Mouse (Mus musculus): ENCODE measurements around the gene Rcor1. TPM values are rescaled to one million over a fixed set of nuclear protein-coding genes. Genes with fewer than 3 reads are reported as not detected.

Gene Rcor1
- 10 to 100 TPM; 25.3 to 27.9 TPM for total RNA-seq (2021)

DNA sequence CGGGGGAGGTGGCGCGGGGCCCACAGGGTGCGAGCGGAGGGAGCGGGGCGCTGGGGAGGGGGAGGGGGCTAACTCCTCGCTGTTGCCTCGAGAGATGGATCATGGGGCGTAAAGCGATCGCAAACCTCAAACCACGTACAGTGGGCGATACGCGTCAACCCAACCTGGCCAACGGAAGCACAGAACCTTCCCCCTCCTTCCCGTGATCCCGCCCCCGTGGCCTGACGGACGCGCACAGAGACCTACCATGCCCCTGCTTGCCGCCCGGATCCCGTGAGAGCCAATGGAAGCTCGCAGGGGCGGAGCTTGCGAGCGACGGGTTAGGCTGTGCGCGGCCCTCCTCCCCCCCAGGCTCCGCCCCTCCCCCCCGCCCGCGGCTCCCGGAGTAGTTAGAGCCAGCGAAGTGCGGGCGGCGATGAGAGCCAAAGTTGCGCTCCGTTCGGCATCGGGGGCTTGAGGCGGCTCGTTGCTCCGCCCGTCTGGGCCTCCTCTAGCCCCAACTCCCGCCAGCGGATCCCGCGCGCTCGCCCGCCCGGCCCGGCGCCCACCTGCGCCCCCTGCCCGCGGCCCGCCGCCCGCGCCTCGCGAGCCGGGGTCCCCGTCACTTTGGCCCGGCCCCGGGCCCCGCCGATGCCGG is at the start of gene Rcor1:
Gene Rcor1, plus strand, starts transcription at position 376 of the 637 bp plus-strand sequence.
- DNase-seq = peak; percentile 100
- intact Hi-C loops (cut with DNase I) = no loop called here

DNA sequence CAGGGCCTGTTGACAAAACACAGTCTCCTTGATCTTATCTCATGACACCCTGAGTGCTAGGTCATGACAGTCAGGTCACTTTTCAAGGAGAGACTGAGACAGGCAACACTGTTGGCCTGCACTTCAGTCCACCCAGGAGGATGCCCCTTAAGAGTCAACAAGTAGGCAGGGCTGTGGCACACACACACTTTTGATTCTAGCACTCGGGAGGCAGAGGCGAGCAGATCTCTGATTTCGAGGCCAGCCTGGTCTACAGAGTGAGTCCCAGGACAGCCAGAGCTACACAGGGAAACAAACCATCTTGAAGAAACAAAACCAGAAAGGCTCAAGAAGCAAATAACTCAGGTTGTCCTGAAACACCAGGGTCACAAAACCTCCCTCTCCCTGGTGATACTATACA is 49.7 kb upstream of the Rcor1 start:
- no peak for DNase-seq
- intact Hi-C loops (cut with DNase I) = no loop called here

DNA sequence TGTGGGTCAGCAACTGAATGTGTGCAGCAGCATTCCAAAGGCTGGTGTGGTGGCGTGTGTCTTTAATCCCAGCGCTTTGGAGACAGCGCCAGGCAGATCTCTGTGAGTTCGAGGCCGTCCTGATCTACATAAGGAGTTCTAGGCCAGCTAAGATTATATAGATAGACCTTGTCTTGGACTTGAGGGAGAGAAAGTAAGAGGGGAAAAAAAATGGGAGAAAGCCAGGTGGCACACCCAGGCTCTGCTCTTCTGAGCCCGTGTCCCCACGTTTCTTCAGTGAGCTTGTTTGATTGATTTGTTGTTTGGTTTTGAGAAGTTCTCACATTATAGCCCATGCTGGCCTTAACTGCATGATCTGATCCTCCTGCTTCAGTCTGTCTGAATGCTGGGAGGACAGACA is 48.7 kb upstream of the Rcor1 start:
- intact Hi-C loops (cut with DNase I) = loop anchor here (5.0 to 10.0 kb wide), 2 partner anchors 143 to 576 kb away; no protein-coding TSS in a partner anchor

DNA sequence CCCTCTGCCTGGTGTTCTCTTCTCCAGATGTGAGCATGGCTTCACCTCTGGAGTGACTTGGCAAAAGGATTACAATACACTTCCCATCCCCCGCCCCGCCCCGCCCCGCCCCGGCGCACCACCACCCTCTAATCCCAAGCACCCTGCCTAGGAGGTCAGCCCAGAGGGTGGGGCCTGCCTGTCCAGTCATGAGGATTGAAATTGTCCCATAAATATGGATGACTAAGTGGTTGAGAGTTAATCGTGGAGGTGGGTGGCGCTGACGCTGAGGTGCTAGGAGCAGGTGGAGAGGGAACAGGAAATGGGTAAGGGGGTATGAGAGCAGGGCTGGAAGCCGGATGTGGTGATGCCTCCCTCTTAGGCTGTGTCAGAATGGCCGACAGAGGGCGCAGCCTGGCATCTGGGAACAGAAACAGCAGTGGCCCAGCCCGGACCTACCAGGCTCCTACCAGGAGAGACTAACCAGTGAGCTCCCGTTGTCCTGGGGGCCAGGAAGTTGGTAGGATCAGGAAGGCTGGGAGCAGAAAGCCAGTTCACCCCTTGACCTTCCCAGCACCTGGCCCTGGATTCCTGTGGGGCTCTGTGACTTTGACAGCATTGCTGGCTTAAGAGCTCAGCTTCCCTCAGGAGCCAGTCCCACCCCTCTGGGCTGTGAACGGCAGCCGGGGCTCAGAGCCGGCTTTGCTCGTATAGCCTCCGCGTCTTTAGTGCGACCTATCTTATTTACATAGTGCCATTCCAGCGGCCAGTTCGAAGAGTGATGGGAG is 47.6 kb upstream of the Rcor1 start:
- intact Hi-C loops (cut with DNase I) = loop anchor here (1.0 to 10.0 kb wide), 3 partner anchors 55 to 577 kb away; no protein-coding TSS in a partner anchor
- peak; percentile 74 to 82 for DNase-seq

More for the DNA sequence above, 48.7 kb upstream of the Rcor1 start:
- no peak for DNase-seq

DNA sequence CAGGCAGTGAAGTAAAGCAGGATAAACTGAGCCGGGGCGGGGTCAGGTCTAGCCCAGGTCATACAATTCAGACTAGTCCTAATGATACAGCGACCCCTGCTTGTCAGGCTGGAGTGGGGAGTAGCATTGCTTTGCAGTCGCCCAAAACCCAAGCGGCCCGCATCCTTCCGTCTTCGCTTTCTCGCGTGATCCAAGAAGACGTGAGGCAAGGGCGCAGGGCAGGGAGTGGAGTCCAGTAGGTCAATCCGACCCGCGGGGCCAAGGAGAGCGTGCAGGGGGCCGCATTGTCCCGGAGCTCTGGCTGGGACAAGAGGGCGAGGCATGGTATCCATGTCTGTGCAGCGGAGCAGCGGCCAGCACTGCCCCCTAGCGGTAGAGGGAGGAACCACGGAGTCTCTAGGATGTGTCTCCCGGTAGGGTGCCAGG is 47.0 kb upstream of the Rcor1 start:
- intact Hi-C loops (cut with DNase I) = loop anchor here (1.0 to 10.0 kb wide), 3 partner anchors 56 to 577 kb away; no protein-coding TSS in a partner anchor
- peak; percentile 95 to 97 for DNase-seq

DNA sequence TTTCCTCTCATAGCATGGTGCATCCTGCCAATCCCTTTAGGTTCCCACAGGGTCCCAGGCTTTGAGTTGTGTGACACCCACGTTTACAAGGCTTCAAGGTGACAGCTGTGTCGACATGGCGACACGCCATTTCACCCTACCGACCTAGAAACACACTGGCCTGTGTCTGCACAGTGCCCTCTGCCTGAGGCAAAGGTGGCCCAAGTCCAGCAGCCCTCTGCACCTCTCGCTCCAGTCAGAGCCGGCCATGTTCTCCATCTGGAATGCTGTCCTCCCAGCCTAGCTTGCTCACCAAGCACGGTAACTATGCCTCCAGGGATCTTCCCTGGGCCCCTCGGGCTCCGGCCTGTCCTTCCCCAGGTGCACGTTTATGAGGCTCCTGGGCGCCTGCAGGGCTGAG is 46.4 kb upstream of the Rcor1 start:
- no peak for DNase-seq
- intact Hi-C loops (cut with DNase I) = loop anchor here (1.0 to 10.0 kb wide), 3 partner anchors 56 to 578 kb away; no protein-coding TSS in a partner anchor

DNA sequence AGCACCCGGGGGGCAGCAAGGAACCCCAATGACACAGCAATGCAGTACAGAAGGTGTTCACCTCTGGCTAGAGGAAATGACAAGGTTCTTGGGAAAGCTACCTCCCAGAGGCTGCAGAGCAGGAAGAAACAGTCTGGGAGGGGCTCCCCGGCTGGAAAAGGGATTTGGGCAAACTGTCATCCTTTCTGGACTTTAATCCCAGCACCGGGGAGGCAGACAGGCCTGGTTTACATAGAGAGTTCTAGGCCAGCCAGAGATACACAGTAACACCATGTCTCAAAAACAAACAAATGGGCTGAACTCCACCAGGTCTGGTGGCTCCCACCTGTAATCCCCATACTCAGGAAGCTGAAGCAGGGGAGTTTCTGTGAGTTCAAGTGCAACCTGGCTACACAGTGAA is 45.9 kb upstream of the Rcor1 start:
- intact Hi-C loops (cut with DNase I) = loop anchor here (5.0 to 10.0 kb wide), 2 partner anchors 146 to 578 kb away; no protein-coding TSS in a partner anchor
- no peak for DNase-seq

DNA sequence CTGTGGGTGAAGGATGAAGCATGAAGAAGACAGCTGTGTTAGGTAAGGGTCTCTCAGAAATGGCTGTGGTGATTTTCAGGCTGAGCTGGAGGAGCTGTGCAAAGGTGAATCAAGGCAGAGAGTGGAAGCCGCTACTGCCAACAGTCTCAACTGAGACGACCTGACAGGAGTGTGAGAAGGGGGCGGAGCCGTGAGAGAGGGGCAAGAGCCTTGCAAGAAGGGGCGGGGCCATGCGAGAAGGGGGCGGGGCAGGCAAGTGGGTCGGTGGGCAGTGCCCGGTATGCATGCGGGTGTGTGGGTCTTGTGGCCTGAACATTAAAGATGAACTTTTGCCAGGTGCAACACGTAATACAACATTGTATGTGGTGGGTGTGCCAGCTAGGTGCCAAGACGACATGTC is 44.5 kb upstream of the Rcor1 start:
- no peak for DNase-seq
- intact Hi-C loops (cut with DNase I) = loop anchor here (5.0 to 10.0 kb wide), 2 partner anchors 147 to 580 kb away; no protein-coding TSS in a partner anchor

DNA sequence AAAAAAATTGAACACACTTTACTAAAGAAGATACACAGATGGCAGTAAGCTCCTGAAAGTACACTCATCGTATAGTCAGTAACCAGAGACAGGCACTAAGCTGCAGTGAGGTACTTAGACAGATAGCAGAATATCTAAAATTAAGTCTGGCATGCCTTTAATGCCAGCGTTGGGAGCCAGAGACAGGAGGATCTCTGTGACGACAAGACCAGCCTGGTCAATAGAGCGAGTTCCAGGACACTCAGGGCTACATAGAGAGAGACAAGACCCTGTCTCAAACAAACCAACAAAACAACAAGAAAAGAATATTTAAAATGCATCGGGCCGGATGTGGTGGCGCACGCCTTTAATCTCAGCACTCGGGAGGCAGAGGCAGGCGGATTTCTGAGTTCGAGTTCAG is 41.1 kb upstream of the Rcor1 start:
- no peak for DNase-seq
- intact Hi-C loops (cut with DNase I) = loop anchor here (10.0 kb wide), 1 partner anchor 583 kb away; no protein-coding TSS in a partner anchor

DNA sequence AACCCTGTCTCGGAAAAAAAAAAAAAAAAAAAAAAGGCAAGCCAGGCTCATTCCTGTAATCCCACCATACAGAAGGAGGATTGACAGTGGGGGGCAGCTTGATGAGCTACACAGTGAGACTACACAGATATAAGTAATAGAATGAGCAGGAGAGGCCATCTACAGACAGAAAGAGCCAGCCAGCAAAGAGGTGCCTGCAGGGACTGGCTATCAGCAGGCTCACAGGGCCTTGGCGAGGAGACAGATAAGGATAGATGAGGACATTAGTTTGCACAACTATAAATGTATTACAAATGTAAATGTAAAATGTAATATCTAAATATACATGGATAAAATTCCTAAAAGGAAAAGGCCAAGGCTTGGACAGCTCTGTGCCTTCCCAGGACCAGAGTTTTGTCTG is 39.3 kb upstream of the Rcor1 start:
- intact Hi-C loops (cut with DNase I) = loop anchor here (10.0 kb wide), 1 partner anchor 585 kb away; no protein-coding TSS in a partner anchor
- DNase-seq = no peak

DNA sequence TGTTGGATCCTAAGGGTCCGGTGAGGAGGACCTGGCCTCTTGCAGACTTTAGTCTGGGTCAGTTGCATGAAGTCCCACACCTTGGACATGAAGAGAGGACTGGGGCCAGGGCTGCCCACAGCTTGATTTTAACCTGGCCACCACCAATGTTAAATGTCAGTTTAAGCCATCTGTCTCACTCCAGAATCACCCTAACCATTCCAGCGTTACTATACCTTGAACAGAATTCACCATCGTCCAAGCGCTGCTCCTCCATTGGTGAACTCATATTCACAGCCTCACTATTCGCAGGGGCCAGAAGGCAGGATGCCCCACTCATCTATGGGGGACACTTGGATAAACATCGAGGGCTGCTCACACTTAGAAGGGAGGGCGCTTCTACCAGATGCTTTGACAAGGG is 38.2 kb upstream of the Rcor1 start:
- DNase-seq = no peak
- intact Hi-C loops (cut with DNase I) = no loop called here

DNA sequence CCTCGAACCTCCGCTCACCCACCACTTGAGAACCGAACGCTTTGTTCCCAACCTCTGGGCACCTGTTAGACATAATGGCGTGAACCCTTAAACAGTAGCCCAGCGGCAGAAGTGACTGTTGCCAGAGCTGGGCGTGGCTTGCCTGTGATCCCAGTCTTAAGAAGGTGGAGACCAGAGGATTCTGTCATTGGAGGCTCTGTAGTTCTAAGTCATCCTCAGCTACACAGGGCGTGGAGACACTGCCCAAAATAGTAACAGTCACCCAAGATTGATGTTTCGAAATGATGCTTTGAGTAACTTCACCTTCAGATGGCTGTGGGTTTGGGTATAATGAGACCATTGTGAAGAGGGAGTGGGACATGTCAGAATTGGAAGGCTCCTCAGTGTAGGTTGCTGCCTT is 35.0 kb upstream of the Rcor1 start:
- intact Hi-C loops (cut with DNase I) = no loop called here
- DNase-seq = no peak

DNA sequence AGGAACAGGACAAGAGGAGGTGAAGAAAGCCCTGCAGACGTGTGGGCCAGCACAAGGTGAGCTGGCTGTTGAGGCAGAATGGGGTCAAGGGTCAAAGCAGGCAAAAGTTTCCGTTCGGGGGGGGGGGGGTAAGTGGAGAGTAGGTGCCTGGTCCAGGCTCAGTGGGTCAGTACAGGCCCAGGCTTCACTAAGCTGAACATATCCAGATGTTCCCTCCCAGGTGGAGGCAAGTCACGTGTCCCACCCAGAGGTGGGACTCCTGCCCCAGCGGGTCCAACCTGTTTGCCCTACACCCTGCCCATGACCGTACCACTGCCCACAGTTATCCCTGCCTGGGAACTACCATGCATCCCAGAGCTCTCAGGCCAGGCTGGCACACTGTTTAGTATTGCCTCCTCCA is 33.3 kb upstream of the Rcor1 start:
- intact Hi-C loops (cut with DNase I) = no loop called here
- DNase-seq = no peak

DNA sequence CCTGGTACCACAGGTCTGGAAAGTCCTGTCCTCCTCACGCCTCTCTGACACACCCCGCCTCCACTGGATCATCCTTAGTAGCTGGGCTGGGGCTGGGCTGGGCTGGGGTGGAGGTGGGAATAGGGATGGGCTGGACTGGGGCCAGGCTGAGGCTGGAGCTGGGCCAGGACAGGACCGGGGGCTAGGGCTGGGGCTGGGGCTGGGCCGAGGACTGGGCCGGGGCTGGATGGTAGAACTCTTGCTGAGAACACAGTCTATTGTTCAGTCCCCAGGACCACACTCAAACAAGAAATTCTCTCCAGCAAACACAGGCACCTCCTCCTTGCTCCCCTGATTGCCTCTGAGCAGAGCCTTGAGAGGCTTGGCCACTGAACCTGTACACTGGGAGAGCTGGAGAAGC is 32.8 kb upstream of the Rcor1 start:
- DNase-seq = no peak
- intact Hi-C loops (cut with DNase I) = no loop called here

DNA sequence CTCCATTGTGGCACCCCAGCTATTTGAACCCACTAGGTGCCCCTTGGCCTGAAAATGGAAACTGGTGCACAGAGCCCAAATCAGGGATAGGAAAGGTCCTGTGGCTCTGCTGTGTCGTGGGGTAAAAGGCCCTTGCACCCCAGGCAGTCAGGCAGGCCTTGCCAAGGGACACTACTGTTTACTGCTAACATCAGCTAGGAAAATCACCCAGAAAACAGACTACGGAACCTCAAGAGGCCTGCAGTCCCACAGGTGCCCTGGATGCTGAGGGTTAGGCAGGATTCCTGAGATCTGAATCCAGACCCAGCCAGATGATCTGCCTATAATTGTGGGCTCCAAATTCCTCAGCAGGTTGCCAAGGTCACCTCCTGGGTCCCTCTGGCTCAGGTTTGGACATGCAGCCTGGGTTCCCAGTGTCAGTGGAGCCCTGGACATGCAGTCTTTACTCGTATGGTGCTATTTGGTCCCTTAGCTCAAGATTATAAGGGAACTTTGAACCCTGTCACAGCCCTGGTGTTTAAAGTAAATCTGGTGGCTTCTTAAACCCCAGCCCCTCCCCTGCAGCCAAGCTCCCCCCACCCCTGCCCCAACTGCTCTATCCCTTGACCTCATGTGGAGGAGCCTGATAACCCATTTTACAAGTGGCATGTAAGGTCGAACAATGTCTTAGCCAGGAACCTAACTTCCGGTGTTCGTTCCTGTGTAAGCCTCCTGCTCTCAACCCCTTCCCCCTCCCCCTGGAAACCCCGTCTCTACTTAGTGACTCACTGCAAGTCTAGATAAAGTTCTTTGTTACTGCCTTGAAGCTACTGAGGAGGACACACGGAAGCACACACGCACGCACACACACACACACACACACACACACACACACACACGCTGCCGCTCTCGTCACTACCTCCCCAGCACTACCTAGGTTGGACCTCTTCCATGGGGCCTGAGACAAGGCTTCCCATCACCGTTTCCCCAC is 31.7 kb upstream of the Rcor1 start:
- peak; percentile 55 to 75 for DNase-seq
- intact Hi-C loops (cut with DNase I) = loop anchor here (2.0 kb wide), 1 partner anchor 29 kb away; no protein-coding TSS in a partner anchor

DNA sequence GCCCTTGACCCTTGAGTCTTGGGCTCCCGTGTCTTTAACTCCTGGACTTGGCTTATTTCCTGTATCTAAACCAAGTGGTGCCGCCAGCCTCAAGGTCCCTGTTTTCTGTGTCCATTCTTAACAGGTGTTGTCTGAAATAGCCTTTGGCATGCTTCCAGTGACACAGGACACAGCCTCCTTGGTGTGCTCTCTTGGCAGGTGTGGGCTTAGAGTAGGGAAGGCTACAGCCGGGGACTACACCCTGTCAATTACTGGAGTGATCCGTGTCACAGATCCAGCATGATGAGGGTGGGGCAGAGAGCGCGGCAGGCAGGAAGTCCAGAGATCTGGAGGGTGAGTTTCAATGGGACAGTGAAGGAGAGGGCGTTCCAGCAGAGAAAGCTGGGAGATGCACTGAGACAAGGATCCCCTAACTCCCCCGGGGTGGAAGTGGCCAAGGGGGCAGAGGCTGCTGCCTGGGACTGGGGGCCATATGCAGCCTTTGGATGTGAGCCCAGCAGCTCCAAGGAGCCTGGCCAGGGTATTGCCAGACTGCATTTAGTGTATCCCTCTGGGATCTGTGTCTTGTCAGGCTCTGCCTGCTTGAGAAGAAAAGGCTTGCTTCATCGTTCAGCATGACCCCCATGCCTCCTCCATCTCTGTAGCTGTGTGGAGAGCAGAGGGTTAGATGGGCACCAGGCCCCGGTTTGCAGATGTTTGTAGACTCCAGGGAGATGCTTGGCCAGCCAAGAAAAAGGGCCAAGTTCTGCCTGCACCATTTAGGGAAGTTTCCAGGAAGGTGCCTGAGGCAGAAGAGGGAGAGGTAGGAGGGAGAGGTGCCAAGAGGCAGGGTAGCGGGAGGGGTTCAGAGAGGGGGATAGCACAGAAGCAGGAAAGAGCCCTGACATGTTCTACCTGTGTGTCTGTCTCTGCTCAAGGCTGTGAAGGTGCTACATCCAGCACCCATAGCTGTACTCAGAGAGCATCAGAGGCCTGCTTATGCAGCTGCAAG is 30.4 kb upstream of the Rcor1 start:
- intact Hi-C loops (cut with DNase I) = loop anchor here (2.0 kb wide), 1 partner anchor 28 kb away; no protein-coding TSS in a partner anchor
- DNase-seq = peak; percentile 28 to 32

DNA sequence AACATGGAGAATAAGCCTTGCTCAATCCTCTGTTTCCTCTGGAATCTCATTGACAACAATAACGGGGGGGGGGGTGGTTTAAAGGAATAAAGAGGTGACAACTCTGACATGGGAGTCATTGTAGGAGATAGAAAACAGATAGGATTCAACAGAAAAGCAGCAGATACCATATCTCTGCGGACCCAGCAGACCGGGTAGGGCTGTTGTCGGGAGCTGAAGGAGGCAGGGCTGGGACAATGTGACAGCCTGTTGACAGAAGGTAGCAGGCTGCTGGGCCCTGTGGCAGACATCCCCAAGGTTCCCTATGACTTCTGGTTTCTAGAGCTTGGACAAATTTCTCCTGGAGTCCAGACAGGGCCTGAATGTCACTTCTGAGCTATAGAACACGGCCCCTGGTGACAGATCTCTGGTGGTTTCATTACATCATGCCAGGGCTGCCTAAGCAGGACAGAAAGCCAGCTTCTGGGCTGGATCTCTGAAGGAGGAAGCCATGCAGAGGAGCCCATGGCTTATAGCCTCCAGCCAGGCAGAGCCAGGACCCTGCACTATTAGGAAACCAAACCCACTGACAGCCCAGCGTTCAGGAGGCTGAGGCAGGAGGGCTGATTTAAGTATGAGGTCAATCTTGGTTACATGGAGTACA is 29.4 kb upstream of the Rcor1 start:
- intact Hi-C loops (cut with DNase I) = loop anchor here (2.0 kb wide), 1 partner anchor 27 kb away; no protein-coding TSS in a partner anchor
- no peak for DNase-seq

DNA sequence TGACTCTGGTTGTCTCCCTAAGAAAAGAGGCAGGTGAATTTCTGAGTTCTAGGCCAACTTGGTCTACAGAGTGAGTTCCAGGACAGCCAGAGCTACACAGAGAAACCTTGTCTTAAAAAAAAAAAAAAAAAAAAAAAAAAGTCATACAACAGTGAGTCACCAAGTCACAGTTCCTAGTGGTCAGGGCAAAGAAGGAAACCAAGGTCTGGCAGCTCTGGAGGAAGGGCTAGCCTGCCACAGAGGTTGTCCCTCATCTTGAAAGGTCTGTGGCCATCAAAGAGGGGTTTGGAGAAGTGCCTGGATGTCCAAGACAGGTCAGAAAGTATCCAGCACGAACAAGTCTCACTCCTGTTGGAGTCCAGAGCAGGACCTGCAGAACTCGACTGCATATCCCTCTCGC is 22.3 kb upstream of the Rcor1 start:
- intact Hi-C loops (cut with DNase I) = no loop called here
- DNase-seq = no peak

DNA sequence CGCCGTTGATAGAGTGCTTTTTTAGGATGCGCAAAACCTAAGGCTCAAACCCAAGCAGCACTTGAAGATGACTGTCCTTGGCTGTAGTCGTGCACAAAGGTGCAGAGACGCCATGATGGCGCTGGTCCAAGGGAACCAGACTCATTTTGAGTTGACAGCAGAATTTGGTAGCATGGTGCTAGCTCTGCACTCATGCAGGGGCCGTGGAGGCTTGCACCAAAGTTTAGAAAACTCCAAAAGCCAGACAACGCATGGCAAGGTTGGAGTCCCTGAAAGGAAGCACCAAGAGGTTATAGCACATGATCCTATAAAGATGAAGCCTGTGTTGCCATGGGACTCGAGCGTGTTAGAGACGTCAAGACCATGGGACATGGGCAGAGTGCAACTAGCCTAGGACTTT is 21.1 kb upstream of the Rcor1 start:
- intact Hi-C loops (cut with DNase I) = no loop called here
- no peak for DNase-seq
